Mouse (Mus musculus): ENCODE measurements at regions not wholly inside any gene's neighbourhood (a gene's known extent, or its start where the extent isn't known, plus 50 kb on each side); places are given as distances from the start of the nearest gene placed in this dataset.

GRCm38 (mm10) chr9:41833408-41833807, 290.7 kb downstream of the Sorl1 start:
- no peak for DNase-seq

- no peak for DNase-seq
These were observed 296.7 kb downstream of the Sorl1 start for GRCm38 (mm10) chr9:41827356-41827755.

GRCm38 (mm10) chr9:41821401-41821800, 302.7 kb downstream of the Sorl1 start:
- no peak for DNase-seq

GRCm38 (mm10) chr9:41817740-41818461, 306.2 kb downstream of the Sorl1 start:
- DNase-seq = no peak

GRCm38 (mm10) chr9:41815921-41816320, 308.2 kb downstream of the Sorl1 start:
- DNase-seq = no peak

- DNase-seq = no peak
These were observed 314.8 kb downstream of the Sorl1 start for GRCm38 (mm10) chr9:41809291-41809690.

GRCm38 (mm10) chr9:41808791-41809190, 315.3 kb downstream of the Sorl1 start:
- no peak for DNase-seq

GRCm38 (mm10) chr9:41806289-41806621, 317.8 kb downstream of the Sorl1 start:
- no peak for DNase-seq

- no peak for DNase-seq
These were observed 318.4 kb downstream of the Sorl1 start for GRCm38 (mm10) chr9:41805491-41806288.

GRCm38 (mm10) chr9:41804711-41805331, 319.3 kb downstream of the Sorl1 start:
- no peak for DNase-seq

- DNase-seq = no peak
These were observed 320.2 kb downstream of the Sorl1 start for GRCm38 (mm10) chr9:41803680-41804460.

GRCm38 (mm10) chr9:41801376-41801775, 322.7 kb downstream of the Sorl1 start:
- no peak for DNase-seq

- no peak for DNase-seq
These were observed 331.3 kb downstream of the Sorl1 start for GRCm38 (mm10) chr9:41792830-41793213.

GRCm38 (mm10) chr9:41792173-41792829, 331.8 kb downstream of the Sorl1 start:
- no peak for DNase-seq

- peak; percentile 7 to 13 for DNase-seq
These were observed 332.5 kb downstream of the Sorl1 start for GRCm38 (mm10) chr9:41791501-41792172.

GRCm38 (mm10) chr9:41785131-41785530, 339.0 kb downstream of the Sorl1 start:
- no peak for DNase-seq

- DNase-seq = no peak
These were observed 351.7 kb downstream of the Sorl1 start for GRCm38 (mm10) chr9:41772281-41772902.

- no peak for DNase-seq
These were observed 352.8 kb downstream of the Sorl1 start for GRCm38 (mm10) chr9:41771276-41771675.

- no peak for DNase-seq
These were observed 355.8 kb downstream of the Sorl1 start for GRCm38 (mm10) chr9:41768316-41768715.

GRCm38 (mm10) chr9:41766533-41766920, 357.6 kb downstream of the Sorl1 start:
- peak; percentile 12 to 19 for DNase-seq

- no peak for DNase-seq
These were observed 358.1 kb downstream of the Sorl1 start for GRCm38 (mm10) chr9:41765816-41766532.
